Mouse (Mus musculus) stomach, embryonic 16.5 days (tissue): ENCODE measurements around the gene Ppfibp1. TPM values are rescaled to one million over a fixed set of nuclear protein-coding genes. Genes with fewer than 3 reads are reported as not detected.

Experiments used
- ATAC-seq: fragments of 200-750 bp; cut with Nextera tagmentation; 2 replicates; pipeline ENCODE4 v1.8.0; 2017; ENCODE audit warnings: moderate number of reproducible peaks, moderate TSS enrichment; ENCODE audit not compliant: insufficient read depth, low FRiP score
- H3K27ac ChIP-seq: fragments of 300-500 bp; sonication (generic); 2 replicates; pipeline ENCODE4 v1.5.1; 2014; ENCODE audit warnings: low read length
- H3K27me3 ChIP-seq: fragments of 300-500 bp; sonication (generic); 2 replicates; pipeline ENCODE4 v1.6.1; 2014; ENCODE audit warnings: low read length, control low read depth, mixed read lengths; ENCODE audit not compliant: control insufficient read depth, insufficient read depth
- H3K36me3 ChIP-seq: fragments of 300-500 bp; sonication (generic); 2 replicates; pipeline ENCODE4 v1.6.1; 2014; ENCODE audit warnings: low read length; ENCODE audit not compliant: control insufficient read depth, insufficient read depth
- H3K4me1 ChIP-seq: fragments of 300-500 bp; sonication (generic); 2 replicates; pipeline ENCODE4 v1.6.1; 2014; ENCODE audit warnings: low read length, control low read depth, mixed read lengths; ENCODE audit not compliant: control insufficient read depth, insufficient read depth
- H3K4me2 ChIP-seq: fragments of 300-500 bp; sonication (generic); 2 replicates; pipeline ENCODE4 v1.6.1; 2014; ENCODE audit warnings: low read depth, low read length, mixed read lengths
- H3K4me3 ChIP-seq: fragments of 300-500 bp; sonication (generic); replicated peaks from 2 replicates; pipeline ENCODE4 v1.5.1; 2014; ENCODE audit warnings: mild to moderate bottlenecking, low read length
- H3K9ac ChIP-seq: fragments of 300-500 bp; sonication (generic); 2 replicates; pipeline ENCODE4 v1.6.1; 2014; ENCODE audit warnings: low read length
- H3K9me3 ChIP-seq: fragments of 300-500 bp; sonication (generic); replicated peaks from 2 replicates; pipeline ENCODE4 v1.6.1; 2016; ENCODE audit warnings: low read length, control low read depth; ENCODE audit not compliant: control insufficient read depth
- WGBS: fragments of 180-500 bp; shearing (Covaris S2); extraction: QIAGEN DNeasy Blood & Tissue Kit; methylation state at CpG from one replicate; pipeline ENCODE4 v1.1.7; 2014; 5-methylcytosine and 5-hydroxymethylcytosine counted together
- polyA plus RNA-seq: library from polyadenylated mRNA; unstranded; fragments of >200 nt; fragmentation: Nextera tagmentation; extraction: Ambion mirVana; gene quantifications from 2 replicates; pipeline ENCODE4 v1.2.1, GENCODE M21; 2015

The Ppfibp1 gene
- polyA plus RNA-seq, 1 experiment from 2014 or later = 51.4 TPM

DNA sequence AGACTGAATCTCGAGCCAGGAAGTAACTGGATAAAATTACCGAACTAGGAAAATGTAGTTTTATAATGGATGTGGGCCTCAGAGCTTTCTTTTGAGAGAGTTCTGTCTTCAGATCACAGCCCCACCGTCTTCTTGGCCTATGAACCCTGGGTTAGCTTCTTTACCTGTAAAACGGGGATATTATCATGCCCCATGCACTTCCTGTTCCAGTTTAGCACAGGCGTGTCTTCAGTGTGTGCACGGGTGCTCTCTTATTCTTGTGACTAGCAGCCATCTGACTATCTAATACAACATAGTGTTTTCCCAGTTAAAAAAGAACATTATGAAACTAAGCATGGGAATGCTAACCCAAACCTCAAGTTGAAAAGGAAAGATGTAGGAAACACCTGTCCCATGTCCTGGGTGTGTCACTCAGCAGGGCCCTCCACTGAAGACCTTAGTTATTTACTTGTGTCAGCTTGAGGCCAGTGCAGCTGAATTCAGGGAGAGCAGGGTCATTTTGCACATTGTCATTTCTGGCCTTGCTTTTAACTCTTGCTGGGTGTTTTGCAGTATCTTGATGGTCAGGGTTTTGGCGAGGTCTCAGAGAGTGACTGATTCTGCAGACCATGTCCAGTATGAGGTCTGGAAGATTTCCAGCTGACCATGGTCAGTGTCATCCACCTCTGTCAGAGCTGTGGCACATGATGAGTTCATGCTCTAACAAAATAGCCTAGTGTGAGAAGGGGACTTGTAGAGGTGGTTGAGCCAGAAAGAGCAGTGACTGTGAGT is 53.4 kb downstream of the Ppfibp1 start:
- H3K9ac ChIP-seq = no peak overlapping the region
- H3K4me3 ChIP-seq = no peak overlapping the region
- WGBS = 69% methylated on average over 7 of the region's 7 CpGs
- no peaks in the 10 kb centered on the region for H3K9me3 ChIP-seq
- H3K4me1 ChIP-seq = peaks cover 12% of the 10 kb centered on the region; the same call in 1 of the 2 replicates
- peak overlapping the region; percentile 40; the same call in 1 of the 2 replicates for H3K27ac ChIP-seq
- no peaks in the 10 kb centered on the region for H3K27me3 ChIP-seq
- H3K4me2 ChIP-seq = no peak overlapping the region
- ATAC-seq = no peak
- H3K36me3 ChIP-seq = no peaks in the 10 kb centered on the region

- H3K27ac ChIP-seq = no peak overlapping the region
- peaks cover 21% of the 10 kb centered on the region; the same call in 1 of the 2 replicates for H3K4me1 ChIP-seq
- no peak overlapping the region for H3K9ac ChIP-seq
- H3K27me3 ChIP-seq = no peaks in the 10 kb centered on the region
- H3K36me3 ChIP-seq = no peaks in the 10 kb centered on the region
- no peak overlapping the region for H3K4me3 ChIP-seq
- no peak overlapping the region for H3K4me2 ChIP-seq
- H3K9me3 ChIP-seq = no peaks in the 10 kb centered on the region
- no peak for ATAC-seq
These were observed 55.7 kb downstream of the Ppfibp1 start for GRCm38 (mm10) chr6:146944009-146944408.

DNA sequence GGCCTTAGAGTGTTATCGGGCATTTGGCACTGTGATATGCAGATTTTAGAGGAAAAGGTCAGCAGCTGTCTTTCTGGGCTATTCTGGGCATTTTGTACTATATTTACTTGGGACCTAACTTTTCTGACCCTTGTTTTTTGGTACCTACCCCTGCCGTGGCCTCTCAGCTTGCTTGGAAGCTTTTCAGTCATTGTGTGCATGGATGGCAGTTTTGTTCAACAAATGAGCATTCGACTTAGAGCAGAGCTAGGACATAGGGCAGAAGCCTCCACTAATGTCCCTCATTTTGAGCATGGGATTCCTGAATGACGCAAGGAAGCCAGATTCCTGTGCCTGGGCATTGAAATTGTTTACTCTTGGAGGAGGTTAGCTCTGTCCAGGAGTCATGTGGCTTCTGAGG is 56.5 kb downstream of the Ppfibp1 start:
- Histone ChIP-seq H3K4me3 (no peak overlapping the region), H3K4me1 (peaks cover 23% of the 10 kb centered on the region; the same call in 1 of the 2 replicates), H3K4me2 (no peak overlapping the region), H3K9ac (no peak overlapping the region), H3K27ac (peak overlapping the region; percentile 8), H3K36me3 (no peaks in the 10 kb centered on the region), H3K9me3 (no peaks in the 10 kb centered on the region), H3K27me3 (no peaks in the 10 kb centered on the region)
- WGBS = 38% methylated on average over 4 of the region's 4 CpGs
- no peak for ATAC-seq

DNA sequence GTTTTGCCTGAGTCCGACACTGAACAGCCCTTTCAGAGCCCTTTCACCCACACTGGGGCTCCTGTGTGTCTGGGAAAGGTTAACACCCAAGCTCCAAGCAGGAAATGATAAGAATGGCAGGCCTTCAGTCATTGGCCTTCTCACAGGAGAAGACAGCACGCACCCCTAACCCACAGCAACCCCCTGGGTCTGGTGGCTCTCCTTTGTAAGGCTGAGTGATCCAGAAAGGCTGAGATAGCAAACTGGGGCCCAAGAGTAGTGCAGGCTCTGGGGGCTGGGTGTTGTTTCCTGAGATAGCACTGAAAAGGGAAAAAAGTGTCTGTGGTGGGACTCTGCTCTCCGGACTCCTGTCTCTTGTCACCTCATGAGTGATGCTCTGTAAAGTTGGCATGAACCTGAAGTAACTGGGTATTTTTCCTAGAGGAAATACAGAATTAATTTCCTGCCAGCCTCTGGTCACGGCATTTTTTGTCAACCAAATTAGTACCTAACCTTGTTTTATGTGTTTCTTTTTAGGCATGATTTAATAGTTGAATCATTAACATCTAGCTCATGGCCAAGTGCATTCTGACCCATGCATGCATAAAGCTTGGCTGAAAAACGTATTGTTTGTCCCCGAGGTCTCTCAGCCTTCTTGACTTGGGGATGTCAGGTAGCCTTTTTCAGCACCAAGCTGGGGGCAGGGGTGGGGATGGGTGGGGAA is 58.2 kb downstream of the Ppfibp1 start:
- 68% methylated on average over 6 of the region's 6 CpGs for WGBS
- Histone ChIP-seq H3K4me3 (no peak overlapping the region), H3K4me1 (peaks cover 24% of the 10 kb centered on the region), H3K9me3 (no peaks in the 10 kb centered on the region), H3K27ac (no peak overlapping the region), H3K27me3 (no peaks in the 10 kb centered on the region), H3K9ac (no peak overlapping the region), H3K36me3 (no peaks in the 10 kb centered on the region), H3K4me2 (no peak overlapping the region)
- 0 out of 2 replicates have a peak, but pooled peaks have one; percentile 33 for ATAC-seq

DNA sequence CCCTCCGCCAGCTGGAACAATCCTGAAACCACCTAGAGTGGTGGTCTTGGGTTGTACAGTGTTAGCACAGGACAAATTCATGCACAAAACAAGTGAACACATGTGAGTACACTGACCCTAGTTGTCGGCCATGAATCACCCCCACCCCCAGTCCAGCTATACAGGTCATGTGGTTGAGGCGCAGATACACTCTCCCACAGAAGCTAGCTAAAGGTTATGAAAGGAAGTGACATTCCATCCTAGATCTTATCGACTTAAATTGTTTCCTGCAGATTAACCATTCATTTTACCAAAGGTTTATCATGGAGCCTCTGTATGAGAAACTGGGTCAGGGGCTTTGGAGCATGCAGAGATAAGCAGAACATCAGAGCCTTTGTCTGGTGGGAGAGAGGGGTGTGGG is 58.9 kb downstream of the Ppfibp1 start:
- H3K9me3 ChIP-seq = no peaks in the 10 kb centered on the region
- H3K4me3 ChIP-seq = no peak overlapping the region
- peaks cover 24% of the 10 kb centered on the region for H3K4me1 ChIP-seq
- no peaks in the 10 kb centered on the region for H3K27me3 ChIP-seq
- no peaks in the 10 kb centered on the region for H3K36me3 ChIP-seq
- ATAC-seq = peak; percentile 41; the same call in 1 of the 2 replicates
- H3K4me2 ChIP-seq = no peak overlapping the region
- WGBS = 54% methylated on average over 4 of the region's 4 CpGs
- H3K27ac ChIP-seq = no peak overlapping the region
- H3K9ac ChIP-seq = no peak overlapping the region

- no peak for ATAC-seq
- no peaks in the 10 kb centered on the region for H3K9me3 ChIP-seq
- H3K4me1 ChIP-seq = peaks cover 22% of the 10 kb centered on the region
- 71% methylated on average over 10 of the region's 10 CpGs for WGBS
- H3K4me2 ChIP-seq = no peak overlapping the region
- no peaks in the 10 kb centered on the region for H3K27me3 ChIP-seq
- H3K36me3 ChIP-seq = no peaks in the 10 kb centered on the region
- no peak overlapping the region for H3K4me3 ChIP-seq
- H3K9ac ChIP-seq = no peak overlapping the region
- H3K27ac ChIP-seq = no peak overlapping the region
These were observed 61.6 kb downstream of the Ppfibp1 start for GRCm38 (mm10) chr6:146949682-146950453.

GRCm38 (mm10) chr6:146950454-146950832 is 62.2 kb downstream of the Ppfibp1 start:
- 26% methylated on average over 1 of the region's 1 CpGs for WGBS
- peaks cover 16% of the 10 kb centered on the region for H3K4me1 ChIP-seq
- ATAC-seq = no peak
- no peaks in the 10 kb centered on the region for H3K36me3 ChIP-seq
- no peak overlapping the region for H3K9ac ChIP-seq
- H3K4me2 ChIP-seq = no peak overlapping the region
- H3K27me3 ChIP-seq = no peaks in the 10 kb centered on the region
- no peaks in the 10 kb centered on the region for H3K9me3 ChIP-seq
- no peak overlapping the region for H3K4me3 ChIP-seq
- no peak overlapping the region for H3K27ac ChIP-seq

DNA sequence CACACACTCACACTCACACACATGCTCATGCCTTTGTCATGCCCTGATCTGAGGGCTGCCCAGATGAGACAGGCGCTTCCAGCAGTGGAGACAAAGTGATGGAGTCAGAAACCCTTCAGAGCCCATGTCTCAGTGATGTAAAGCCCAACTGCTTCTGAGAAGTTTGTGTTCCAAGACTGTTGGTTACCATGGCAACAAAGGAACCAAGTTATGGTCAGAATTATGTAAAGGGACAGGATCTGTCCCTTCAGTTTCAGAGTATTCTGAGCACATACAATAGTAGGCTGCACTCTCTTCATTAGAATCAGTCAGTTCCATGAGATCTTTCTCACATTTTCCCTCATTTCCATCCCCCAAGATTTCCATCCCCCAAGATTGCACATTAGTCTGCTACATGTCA is 66.0 kb downstream of the Ppfibp1 start, which contains the start of gene 1700034J05Rik:
TSS of gene 1700034J05Rik (minus strand) at position 165 of the 400 bp plus-strand sequence.
- no peak for ATAC-seq
- WGBS = 95% methylated on average over 1 of the region's 1 CpGs
- Histone ChIP-seq H3K27me3 (no peaks in the 10 kb centered on the region), H3K4me2 (no peak within 1 kb of the TSS), H3K4me3 (no peak within 1 kb of the TSS), H3K9me3 (no peaks in the 10 kb centered on the region), H3K9ac (no peak within 1 kb of the TSS), H3K4me1 (peaks cover 5% of the 10 kb centered on the region; the same call in 1 of the 2 replicates), H3K27ac (no peak within 1 kb of the TSS), H3K36me3 (no peaks in the 10 kb centered on the region)

GRCm38 (mm10) chr6:146955475-146955874 is 67.2 kb downstream of the Ppfibp1 start:
- Histone ChIP-seq H3K4me2 (no peak overlapping the region), H3K4me3 (no peak overlapping the region), H3K27me3 (no peaks in the 10 kb centered on the region), H3K27ac (no peak overlapping the region), H3K4me1 (peaks cover 7% of the 10 kb centered on the region), H3K9me3 (no peaks in the 10 kb centered on the region), H3K36me3 (no peaks in the 10 kb centered on the region), H3K9ac (no peak overlapping the region)
- 56% methylated on average over 1 of the region's 1 CpGs for WGBS
- no peak for ATAC-seq
